In the genomic region with DNA sequence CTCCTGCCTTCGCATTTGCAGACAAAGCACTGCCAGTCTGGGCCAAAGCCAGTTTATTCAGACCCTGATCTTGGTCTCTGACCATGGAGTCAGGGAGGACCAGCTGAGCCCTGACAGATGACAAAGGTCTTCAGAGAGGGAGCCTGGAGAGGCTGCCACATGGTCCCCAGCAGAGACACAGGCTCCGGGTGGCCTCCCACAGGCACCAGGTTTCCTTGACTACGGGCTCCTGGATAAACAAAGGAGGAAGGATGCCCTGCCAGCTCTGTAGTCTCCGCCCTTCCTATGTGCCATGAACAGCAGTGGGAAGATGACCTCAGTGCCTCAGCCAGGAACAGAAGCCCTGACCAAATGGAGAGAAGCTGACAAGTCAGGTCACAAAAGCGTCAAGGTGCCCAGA, we compare ENCODE assay signal across 8 mouse cellular contexts. TPM values are rescaled to one million over a fixed set of nuclear protein-coding genes. Genes with fewer than 3 reads are reported as not detected.
DNase-seq lines count a peak whose midpoint lies in the region; ATAC-seq and TF ChIP-seq lines count a peak whose summit lies in the region.

No protein-coding gene starts in this region.

- no peak for TF ChIP-seq CTCF in forebrain, postnatal 0 days (IDR thresholded peaks at IDR 0.05; ENCODE audit: low read depth)

- no peaks in the 10 kb centered on the region for H3K9me3 ChIP-seq in heart, embryonic 10.5 days
- no peaks in the 10 kb centered on the region for H3K9me3 ChIP-seq in forebrain, postnatal 0 days (ENCODE audit: low read length)

- DNase-seq in heart, adult 11 months: peak; percentile 97
- DNase-seq in heart, embryonic 10.5 days (ENCODE audit: low spot score): no peak
- DNase-seq in brain, adult 2 months (ENCODE audit: low read depth, low spot score): peak; percentile 97
- peak; percentile 44 for DNase-seq in forebrain, postnatal 0 days
- DNase-seq in lung, postnatal 25 days (ENCODE audit: low spot score): peak; percentile 78
- no peak for DNase-seq in right cerebral cortex, postnatal 10 days (ENCODE audit: low spot score in 2 of 2)
- no peak for DNase-seq in right cerebral cortex, postnatal 36 days (ENCODE audit: low spot score in 2 of 2)
- DNase-seq in spleen, postnatal 10 days (ENCODE audit: low spot score in 2 of 2): no peak

- 67% methylated on average over 5 of the region's 5 CpGs for WGBS in heart, embryonic 10.5 days
- WGBS in forebrain, postnatal 0 days: 34% methylated on average over 5 of the region's 5 CpGs

- peaks cover 54% of the 10 kb centered on the region for H3K4me1 ChIP-seq in heart, embryonic 10.5 days
- H3K4me1 ChIP-seq in forebrain, postnatal 0 days (ENCODE audit: insufficient read depth): no peaks in the 10 kb centered on the region

- H3K27ac ChIP-seq in heart, embryonic 10.5 days: no peak overlapping the region
- no peak overlapping the region for H3K27ac ChIP-seq in forebrain, postnatal 0 days (ENCODE audit: low read depth, low read length)

- H3K4me2 ChIP-seq in forebrain, postnatal 0 days (ENCODE audit: low read depth): no peak overlapping the region

- no peak overlapping the region for H3K9ac ChIP-seq in forebrain, postnatal 0 days

- ATAC-seq in forebrain, postnatal 0 days: peak; percentile 76

- peaks cover 84% of the 10 kb centered on the region for H3K36me3 ChIP-seq in heart, embryonic 10.5 days
- peaks cover 78% of the 10 kb centered on the region for H3K36me3 ChIP-seq in forebrain, postnatal 0 days (ENCODE audit: insufficient read depth)

- no peaks in the 10 kb centered on the region for H3K27me3 ChIP-seq in heart, embryonic 10.5 days (ENCODE audit: insufficient read depth, poor library complexity, severe bottlenecking)
- H3K27me3 ChIP-seq in forebrain, postnatal 0 days (ENCODE audit: insufficient read depth, low read length): no peaks in the 10 kb centered on the region

- H3K4me3 ChIP-seq in heart, embryonic 10.5 days: no peak overlapping the region
- no peak overlapping the region for H3K4me3 ChIP-seq in forebrain, postnatal 0 days (ENCODE audit: low read depth, low read length)

RNA-seq across cellular contexts. Expression of a gene that starts 27.1 kb away (rescaled TPM):
- 164 and 228 TPM in 2 replicates for polyA plus RNA-seq in heart, embryonic 10.5 days (2016; fragmentation: Nextera tagmentation; extraction: Ambion mirVana)
- total RNA-seq in forebrain, postnatal 0 days (2014; rRNA removed): 160 and 199 TPM in 2 replicates
- polyA plus RNA-seq in forebrain, postnatal 0 days (2015; fragmentation: Nextera tagmentation; extraction: Ambion mirVana): 50.2 and 53.7 TPM in 2 replicates

Comparison
In these comparisons a context has a peak if more than half of its experiments do, and no peak if none do; other contexts are left out.
1. DNase-seq: peak in heart, adult 11 months (single experiment), brain, adult 2 months (single experiment), forebrain, postnatal 0 days (single experiment) and lung, postnatal 25 days (single experiment); none in heart, embryonic 10.5 days (single experiment), right cerebral cortex, postnatal 10 days (0 of 2), right cerebral cortex, postnatal 36 days (0 of 2) and spleen, postnatal 10 days (0 of 2).